Comparison of ENCODE assay signal across 10 mouse cellular contexts in genomic region chr5:105650728-105651479, GRCm38 (mm10). TPM values are rescaled to one million over a fixed set of nuclear protein-coding genes. Genes with fewer than 3 reads are reported as not detected.
DNase-seq lines count a peak whose midpoint lies in the region; ATAC-seq and TF ChIP-seq lines count a peak whose summit lies in the region.
"Had no signal": no experiment of that assay in that cellular context is flagged by ENCODE, and none has a peak within 500 bp of the region (broad histone marks: within the 10 kb centered on the region; RNA-seq: fewer than 3 reads in every experiment).

No protein-coding gene starts in this region.

- no peak for TF ChIP-seq POLR2A in heart, adult 2 months (IDR thresholded peaks at IDR 0.05; ENCODE audit: insufficient read depth, low read depth, low read length)

- no peaks in the 10 kb centered on the region for H3K27me3 ChIP-seq in heart, adult 2 months (ENCODE audit: control insufficient read depth, insufficient read depth, low read length)
- no peaks in the 10 kb centered on the region for H3K27me3 ChIP-seq in heart, embryonic 10.5 days (ENCODE audit: insufficient read depth, poor library complexity, severe bottlenecking)
- no peaks in the 10 kb centered on the region for H3K27me3 ChIP-seq in limb, embryonic 12.5 days
- H3K27me3 ChIP-seq: stomach, embryonic 15.5 days had no signal

- no peaks in the 10 kb centered on the region for H3K36me3 ChIP-seq in heart, adult 2 months (ENCODE audit: control insufficient read depth, insufficient read depth, low read length)
- H3K36me3 ChIP-seq in heart, embryonic 10.5 days = no peaks in the 10 kb centered on the region
- no peaks in the 10 kb centered on the region for H3K36me3 ChIP-seq in limb, embryonic 12.5 days
- no peaks in the 10 kb centered on the region for H3K36me3 ChIP-seq in macrophage (ENCODE audit: inconsistent target)
- H3K36me3 ChIP-seq: stomach, embryonic 15.5 days had no signal

- H3K9ac ChIP-seq in heart, adult 2 months (ENCODE audit: low read depth, low read length) = no peak overlapping the region; the same call in 1 of the 2 replicates
- H3K9ac ChIP-seq in limb, embryonic 12.5 days (replicated peaks) = no peak overlapping the region
- H3K9ac ChIP-seq: stomach, embryonic 15.5 days had no signal

- no peak for TF ChIP-seq CTCF in heart, adult 2 months (IDR thresholded peaks at IDR 0.05)

- H3K9me3 ChIP-seq in heart, embryonic 10.5 days = no peaks in the 10 kb centered on the region
- no peaks in the 10 kb centered on the region for H3K9me3 ChIP-seq in limb, embryonic 12.5 days
- H3K9me3 ChIP-seq: stomach, embryonic 15.5 days had no signal

- peak overlapping the region; percentile 74 for H3K27ac ChIP-seq in heart, adult 2 months
- no peak overlapping the region; the same call in 1 of the 2 replicates for H3K27ac ChIP-seq in heart, embryonic 10.5 days
- H3K27ac ChIP-seq in limb, embryonic 12.5 days = peak overlapping the region; percentile 68
- peak overlapping the region; percentile 97 for H3K27ac ChIP-seq in macrophage

- peaks cover 12% of the 10 kb centered on the region for H3K4me1 ChIP-seq in heart, adult 2 months (ENCODE audit: control insufficient read depth, insufficient read depth, low read length)
- H3K4me1 ChIP-seq in heart, embryonic 10.5 days = peaks cover 14% of the 10 kb centered on the region
- H3K4me1 ChIP-seq in limb, embryonic 12.5 days (replicated peaks) = peaks cover 26% of the 10 kb centered on the region; the same call in 1 of the 2 replicates

- no peak for TF ChIP-seq EP300 in heart, adult 2 months (IDR thresholded peaks at IDR 0.05; ENCODE audit: insufficient read depth, low read depth, low read length)

- H3K79me2 ChIP-seq in heart, adult 2 months (replicated peaks; ENCODE audit: control insufficient read depth, insufficient read depth, low read length) = no peaks in the 10 kb centered on the region
- H3K79me2 ChIP-seq in macrophage (ENCODE audit: inconsistent target) = peaks cover 9% of the 10 kb centered on the region; the same call in 1 of the 2 replicates

- ATAC-seq in CD4-positive, CD25-positive, alpha-beta regulatory T cell, adult 4 months = peak; percentile 39
- ATAC-seq in limb, embryonic 12.5 days (ENCODE audit: insufficient number of reproducible peaks, insufficient read depth, low FRiP score, low TSS enrichment, low read depth) = no peak
- ATAC-seq: forebrain, embryonic 14.5 days had no signal

- peak in 1 of 2 experiments; percentile 44 for DNase-seq in heart, adult 2 months
- no peak for DNase-seq in heart, embryonic 10.5 days (ENCODE audit: low spot score)
- no peak for DNase-seq in embryo, embryonic 10 days (ENCODE audit: low spot score)
- DNase-seq in urinary bladder, postnatal 36 days (ENCODE audit: low spot score in 2 of 2) = no peak
- DNase-seq in right cerebral cortex, adult 2 months (ENCODE audit: low spot score in 2 of 2) = no peak

- WGBS in heart, adult 2 months = 72% methylated on average over 8 of the region's 8 CpGs
- WGBS in heart, embryonic 10.5 days = 85% methylated on average over 8 of the region's 8 CpGs
- 86% methylated on average over 8 of the region's 8 CpGs for WGBS in limb, embryonic 12.5 days
- 9% methylated on average over 8 of the region's 8 CpGs for WGBS in macrophage (ENCODE audit: missing documents)

- no peak overlapping the region for H3K4me2 ChIP-seq in limb, embryonic 12.5 days
- H3K4me2 ChIP-seq: stomach, embryonic 15.5 days had no signal

- no peak overlapping the region for H3K4me3 ChIP-seq in heart, adult 2 months
- H3K4me3 ChIP-seq in heart, embryonic 10.5 days = no peak overlapping the region
- no peak overlapping the region for H3K4me3 ChIP-seq in limb, embryonic 12.5 days (replicated peaks)
- peak overlapping the region; percentile 88 for H3K4me3 ChIP-seq in macrophage (ENCODE audit: inconsistent target)
- H3K4me3 ChIP-seq: stomach, embryonic 15.5 days had no signal

- intact Hi-C loops in heart, adult 2 months (cut with DNase I) = no loop called here

RNA-seq across cellular contexts. Expression of gene Lrrc8d, which starts 48.9 kb away (rescaled TPM):
- total RNA-seq in heart, adult 2 months (2021) = 1 to 10 TPM; 8.0 to 8.8 TPM
- 4.3 and 5.2 TPM in 2 replicates for polyA plus RNA-seq in heart, adult 2 months (2012; rRNA removed)
- 7.6 and 10.8 TPM in 2 replicates for polyA plus RNA-seq in heart, embryonic 10.5 days (2016; fragmentation: Nextera tagmentation; extraction: Ambion mirVana)
- 10 to 100 TPM; 17.2 to 19.5 TPM for polyA plus RNA-seq in CD4-positive, CD25-positive, alpha-beta regulatory T cell, adult 4 months (2017; shearing (Covaris generic))
- 22.9 and 23.1 TPM in 2 replicates for polyA plus RNA-seq in limb, embryonic 12.5 days (2016; fragmentation: Nextera tagmentation; extraction: Ambion mirVana)
- total RNA-seq in macrophage (2018; cell fraction: chromatin; rRNA removed) = 100 to 1,000 TPM in 16 of 26 experiments, 10 to 100 TPM in 10; 73.6 to 483 (median 123) TPM
- total RNA-seq in macrophage (2018; cell fraction: cytosol; rRNA removed) = 100 to 1,000 TPM in 1 of 26 experiments, 10 to 100 TPM in 25; 46.8 to 160 (median 59.8) TPM
- total RNA-seq in macrophage (2018; cell fraction: nucleus; rRNA removed) = 100 to 1,000 TPM in 14 of 26 experiments, 10 to 100 TPM in 12; 64.4 to 286 (median 111) TPM
- 38.8 to 50.7 TPM (median 45.1 TPM) in 3 replicates for polyA plus RNA-seq in macrophage (2018)
